Mouse (Mus musculus) heart, adult 2 months (tissue): ENCODE results near the gene Gdf7.

ENCODE experiments used
- CTCF ChIP-seq: fragments of 200-600 bp; IDR thresholded peaks from 2 replicates; pipeline ENCODE4 v1.8.1; 2022; ENCODE audit warnings: antibody characterized with exemption, mild to moderate bottlenecking, moderate library complexity
- POLR2A ChIP-seq: fragments of 200-500 bp; IDR thresholded peaks from 2 replicates; pipeline ENCODE4 v1.6.1; 2011; ENCODE audit warnings: mild to moderate bottlenecking, low read depth, low read length, control low read depth; ENCODE audit not compliant: insufficient read depth

- TF ChIP-seq CTCF, result no peak
- TF ChIP-seq POLR2A, result no peak
Measured at GRCm38 (mm10) chr12:8291157-8291853, 10.4 kb downstream of the Gdf7 start.
